Comparison of ENCODE assay signal across 22 mouse cellular contexts in genomic region chr1:98180372-98180771, GRCm38 (mm10).
DNase-seq lines count a peak whose midpoint lies in the region; ATAC-seq lines count a peak whose summit lies in the region.
"Had no signal": no experiment of that assay in that cellular context is flagged by ENCODE, and none has a peak within 500 bp of the region (broad histone marks: within the 10 kb centered on the region; RNA-seq: fewer than 3 reads in every experiment).

No protein-coding gene starts in this region.

- H3K9me3 ChIP-seq in embryonic facial prominence, embryonic 14.5 days (ENCODE audit: control insufficient read depth, low read length), result no peaks in the 10 kb centered on the region
- H3K9me3 ChIP-seq in midbrain, embryonic 13.5 days, result no peaks in the 10 kb centered on the region
- H3K9me3 ChIP-seq: embryonic facial prominence, embryonic 13.5 days; heart, embryonic 13.5 days; lung, embryonic 15.5 days; neural tube, embryonic 12.5 days had no signal

- no peaks in the 10 kb centered on the region for H3K36me3 ChIP-seq in embryonic facial prominence, embryonic 14.5 days (ENCODE audit: control insufficient read depth, insufficient read depth, low read length)
- H3K36me3 ChIP-seq in midbrain, embryonic 13.5 days, result no peaks in the 10 kb centered on the region
- H3K36me3 ChIP-seq: embryonic facial prominence, embryonic 13.5 days; heart, embryonic 13.5 days; lung, embryonic 15.5 days; neural tube, embryonic 12.5 days had no signal

- no peak overlapping the region for H3K4me3 ChIP-seq in embryonic facial prominence, embryonic 14.5 days (ENCODE audit: low read depth, low read length)
- no peak overlapping the region for H3K4me3 ChIP-seq in midbrain, embryonic 13.5 days (replicated peaks)
- H3K4me3 ChIP-seq: embryonic facial prominence, embryonic 13.5 days; gastrocnemius, adult 2 months; heart, embryonic 13.5 days; layer of hippocampus, adult 2 months; lung, embryonic 15.5 days; neural tube, embryonic 12.5 days had no signal

- peak; percentile 41; the same call in 1 of the 2 replicates for ATAC-seq in frontal cortex, adult (ENCODE audit: low TSS enrichment)
- no peak for ATAC-seq in embryonic facial prominence, embryonic 14.5 days (ENCODE audit: low read depth)
- ATAC-seq in midbrain, embryonic 13.5 days, result peak; percentile 66

- H3K4me2 ChIP-seq in embryonic facial prominence, embryonic 14.5 days (ENCODE audit: low read depth, low read length), result no peak overlapping the region
- H3K4me2 ChIP-seq in midbrain, embryonic 13.5 days (replicated peaks), result no peak overlapping the region
- H3K4me2 ChIP-seq: embryonic facial prominence, embryonic 13.5 days; heart, embryonic 13.5 days; lung, embryonic 15.5 days; neural tube, embryonic 12.5 days had no signal

- H3K9ac ChIP-seq in embryonic facial prominence, embryonic 14.5 days (ENCODE audit: low read depth, low read length), result no peak overlapping the region
- no peak overlapping the region for H3K9ac ChIP-seq in midbrain, embryonic 13.5 days (replicated peaks)
- H3K9ac ChIP-seq: embryonic facial prominence, embryonic 13.5 days; heart, embryonic 13.5 days; liver, embryonic 14.5 days; lung, embryonic 15.5 days; neural tube, embryonic 12.5 days had no signal

- 39% methylated on average over 6 of the region's 6 CpGs for WGBS in embryonic facial prominence, embryonic 14.5 days
- 6% methylated on average over 6 of the region's 6 CpGs for WGBS in midbrain, embryonic 13.5 days

- H3K27ac ChIP-seq in embryonic facial prominence, embryonic 14.5 days (replicated peaks; ENCODE audit: low read depth, low read length), result no peak overlapping the region
- H3K27ac ChIP-seq in midbrain, embryonic 13.5 days, result 0 out of 2 replicates have a peak overlapping the region, but pooled peaks have one; percentile 1
- H3K27ac ChIP-seq: embryonic facial prominence, embryonic 13.5 days; gastrocnemius, adult 2 months; heart, embryonic 13.5 days; layer of hippocampus, adult 2 months; liver, embryonic 14.5 days; lung, embryonic 15.5 days; macrophage; neural tube, embryonic 12.5 days had no signal

- no peaks in the 10 kb centered on the region for H3K27me3 ChIP-seq in embryonic facial prominence, embryonic 14.5 days (replicated peaks; ENCODE audit: control insufficient read depth, insufficient read depth, low read length)
- H3K27me3 ChIP-seq in midbrain, embryonic 13.5 days, result peaks cover 12% of the 10 kb centered on the region; the same call in 1 of the 2 replicates
- H3K27me3 ChIP-seq: CH12.LX; embryonic facial prominence, embryonic 13.5 days; heart, embryonic 13.5 days; lung, embryonic 15.5 days; neural tube, embryonic 12.5 days had no signal

- H3K4me1 ChIP-seq in embryonic facial prominence, embryonic 14.5 days (ENCODE audit: control insufficient read depth, insufficient read depth, low read length), result no peaks in the 10 kb centered on the region
- peaks cover 6% of the 10 kb centered on the region for H3K4me1 ChIP-seq in midbrain, embryonic 13.5 days (replicated peaks)
- H3K4me1 ChIP-seq: heart, embryonic 13.5 days; lung, embryonic 15.5 days; neural tube, embryonic 12.5 days had no signal

- DNase-seq in frontal cortex, adult 2 months (ENCODE audit: extremely low spot score in 1 of 2, low spot score in 1 of 2), result no peak
- DNase-seq in Muller cell, postnatal 12 days (ENCODE audit: inconsistent ontology term), result peak; percentile 68
- peak; percentile 13 for DNase-seq in embryonic facial prominence, embryonic 14.5 days (ENCODE audit: low spot score)
- no peak for DNase-seq in spleen, adult 12 weeks (ENCODE audit: low spot score)
- no peak for DNase-seq in testis, postnatal 14 days (ENCODE audit: low spot score)
- DNase-seq: cerebellum, adult 8-10 months; gastrocnemius, adult 2 months; heart, adult 11 months; kidney, adult 2 months; kidney, postnatal 14 days; spleen, adult 18-20 months; thymus, adult 2 months had no signal

Comparison
In these comparisons a context has a peak if more than half of its experiments do, and no peak if none do; other contexts are left out.
1. DNase-seq: peak in Muller cell, postnatal 12 days (single experiment) and embryonic facial prominence, embryonic 14.5 days (single experiment); none in frontal cortex, adult 2 months (0 of 2), spleen, adult 12 weeks (single experiment) and testis, postnatal 14 days (single experiment).